21 mouse cellular contexts compared by ENCODE assay signal in the genomic region with DNA sequence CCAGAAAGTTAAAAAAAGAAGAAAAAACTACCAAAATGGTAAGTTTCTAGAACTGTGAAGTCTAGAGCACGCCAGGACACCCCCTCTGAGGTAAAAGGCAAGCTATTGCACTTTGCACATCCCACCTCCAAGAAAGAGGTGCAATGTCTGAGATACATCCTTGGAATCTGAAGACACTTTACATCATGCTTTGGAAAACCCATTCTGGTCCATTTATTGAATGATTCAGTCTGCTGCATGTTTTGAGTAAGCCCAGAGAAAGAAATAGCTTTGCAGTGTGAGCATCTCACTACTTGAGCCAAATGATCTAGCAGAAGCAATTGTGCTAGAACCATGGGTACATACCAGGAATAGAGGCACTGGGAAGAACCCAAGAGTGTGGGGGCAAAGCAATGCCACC.
DNase-seq lines count a peak whose midpoint lies in the region; TF ChIP-seq lines count a peak whose summit lies in the region.
"Had no signal": no experiment of that assay in that cellular context is flagged by ENCODE, and none has a peak within 500 bp of the region (broad histone marks: within the 10 kb centered on the region; RNA-seq: fewer than 3 reads in every experiment).

No protein-coding gene starts in this region.

- H3K4me3 ChIP-seq in left cerebral cortex, adult 2 months: no peak overlapping the region
- H3K4me3 ChIP-seq: forebrain, embryonic 10.5 days; forebrain, embryonic 13.5 days; heart, embryonic 12.5 days; heart, embryonic 15.5 days; hindbrain, embryonic 10.5 days; hindbrain, embryonic 13.5 days had no signal

- no peak for TF ChIP-seq CTCF in left cerebral cortex, adult 2 months (IDR thresholded peaks at IDR 0.05)

- DNase-seq in frontal cortex, postnatal 36 days (ENCODE audit: low spot score in 2 of 2): peak; percentile 13 to 62
- DNase-seq in frontal cortex, postnatal 14 days (ENCODE audit: low spot score in 2 of 2): no peak
- DNase-seq in left cerebral cortex, adult 2 months (ENCODE audit: extremely low spot score in 1 of 2, low spot score in 2 of 2): no peak
- DNase-seq in left cerebral cortex, postnatal 4 days: no peak
- DNase-seq in left cerebral cortex, postnatal 36 days (ENCODE audit: low spot score in 2 of 2): peak; percentile 24 to 48
- no peak for DNase-seq in lung, postnatal 10 days
- DNase-seq: adrenal gland, adult 2 months; adrenal gland, postnatal 14 days; cerebellum, adult 18-20 months; cerebellum, adult 9-10 months; cerebellum, postnatal 14 days; gastrocnemius, postnatal 10 days; gastrocnemius, postnatal 36 days; heart, postnatal 10 days; heart, postnatal 36 days had no signal

- H3K27ac ChIP-seq in left cerebral cortex, adult 2 months: peak overlapping the region; percentile 3
- H3K27ac ChIP-seq: forebrain, embryonic 10.5 days; forebrain, embryonic 13.5 days; heart, embryonic 15.5 days; hindbrain, embryonic 10.5 days; hindbrain, embryonic 13.5 days had no signal

- intact Hi-C loops in left cerebral cortex, adult 2 months (cut with DNase I): loop anchor here (1.0 to 5.0 kb wide), 6 partner anchors 24 to 400 kb away; a partner anchor contains a TSS
- intact Hi-C loops in left cerebral cortex, postnatal 4 days (cut with DNase I): no loop called here
- intact Hi-C loops in left cerebral cortex, postnatal 36 days (cut with DNase I): loop anchor here (10.0 kb wide), 1 partner anchor 400 kb away; a partner anchor contains a TSS

Comparison
In these comparisons a context has a peak if more than half of its experiments do, and no peak if none do; other contexts are left out.
1. DNase-seq: peak in frontal cortex, postnatal 36 days (2 of 2) and left cerebral cortex, postnatal 36 days (2 of 2); none in frontal cortex, postnatal 14 days (0 of 2), left cerebral cortex, adult 2 months (0 of 2), left cerebral cortex, postnatal 4 days (single experiment) and lung, postnatal 10 days (single experiment).